Mouse (Mus musculus) midbrain, embryonic 13.5 days (tissue): Measurements from ENCODE around the gene Apol11b. TPM values are rescaled to one million over a fixed set of nuclear protein-coding genes. Genes with fewer than 3 reads are reported as not detected.
A peak's percentile ranks its signal among the peaks of the same experiment; 100 is the strongest.
"Not testable (repeated sequence)": the region's sequence is repeated elsewhere in the genome, so short reads cannot be mapped to it uniquely, and the experiment has no call there.

Source experiments
- ATAC-seq: fragments of 200-750 bp; cut with Nextera tagmentation; 2 replicates; pipeline ENCODE4 v1.8.0; 2017; ENCODE audit warnings: mild to moderate bottlenecking, moderate TSS enrichment, moderate library complexity
- H3K27ac ChIP-seq: fragments of 300-500 bp; sonication (generic); 2 replicates; pipeline ENCODE4 v1.5.1; 2015; ENCODE audit warnings: inconsistent platforms, mild to moderate bottlenecking, moderate library complexity
- H3K27me3 ChIP-seq: fragments of 300-500 bp; sonication (generic); 2 replicates; pipeline ENCODE4 v1.6.1; 2015; ENCODE audit warnings: mild to moderate bottlenecking, inconsistent platforms
- H3K36me3 ChIP-seq: fragments of 300-500 bp; sonication (generic); 2 replicates; pipeline ENCODE4 v1.6.1; 2015; ENCODE audit warnings: mild to moderate bottlenecking, inconsistent platforms
- H3K4me1 ChIP-seq: fragments of 300-500 bp; sonication (generic); replicated peaks from 2 replicates; pipeline ENCODE4 v1.6.1; 2015; ENCODE audit warnings: inconsistent platforms
- H3K4me2 ChIP-seq: fragments of 300-500 bp; sonication (generic); replicated peaks from 2 replicates; pipeline ENCODE4 v1.6.1; 2015; ENCODE audit warnings: moderate library complexity, mild to moderate bottlenecking, inconsistent platforms
- H3K4me3 ChIP-seq: fragments of 300-500 bp; sonication (generic); replicated peaks from 2 replicates; pipeline ENCODE4 v1.5.1; 2015; ENCODE audit warnings: mild to moderate bottlenecking, inconsistent platforms
- H3K9ac ChIP-seq: fragments of 300-500 bp; sonication (generic); replicated peaks from 2 replicates; pipeline ENCODE4 v1.6.1; 2015; ENCODE audit warnings: mild to moderate bottlenecking, inconsistent platforms
- H3K9me3 ChIP-seq: fragments of 300-500 bp; sonication (generic); 2 replicates; pipeline ENCODE4 v1.6.1; 2016; ENCODE audit warnings: mild to moderate bottlenecking, inconsistent platforms
- WGBS: fragments of 180-500 bp; shearing (Covaris S2); methylation state at CpG from one replicate; pipeline ENCODE4 v1.1.7; 2015; 5-methylcytosine and 5-hydroxymethylcytosine counted together
- polyA plus RNA-seq: library from polyadenylated mRNA; unstranded; fragments of >200 nt; fragmentation: Nextera tagmentation; extraction: Ambion mirVana; gene quantifications from 2 replicates; pipeline ENCODE4 v1.2.1, GENCODE M21; 2015

Apol11b gene
- polyA plus RNA-seq = 0.10 TPM in 1 of 2 replicates, not detected in the other

DNA sequence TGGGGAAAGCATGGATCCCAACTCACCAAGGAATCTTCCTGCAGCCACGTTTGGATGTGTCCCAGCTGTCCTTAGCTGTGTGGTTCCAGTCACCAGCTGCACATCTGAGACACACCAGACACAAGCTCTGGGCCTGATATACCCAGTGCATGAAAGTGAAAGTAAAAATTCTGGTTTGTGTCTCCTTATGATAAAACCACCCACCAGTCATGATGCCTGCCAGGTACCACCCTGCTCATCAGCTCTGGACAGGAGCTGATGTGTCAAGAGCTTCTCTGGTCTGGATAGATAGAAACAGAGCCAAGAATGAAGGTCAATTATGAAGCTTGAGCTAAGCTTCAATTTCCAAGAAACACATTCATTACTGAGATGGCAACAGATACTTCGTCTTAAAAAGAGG is at the start of gene Apol11b:
Gene Apol11b (minus strand): TSS at position 111 of the 400 bp plus-strand sequence.
- H3K36me3 ChIP-seq, H3K4me1 ChIP-seq, H3K9me3 ChIP-seq, H3K27me3 ChIP-seq, H3K27ac ChIP-seq, H3K9ac ChIP-seq, H3K4me3 ChIP-seq, ATAC-seq, H3K4me2 ChIP-seq: not testable (repeated sequence)
- WGBS = 74% methylated on average over 2 of the region's 2 CpGs

DNA sequence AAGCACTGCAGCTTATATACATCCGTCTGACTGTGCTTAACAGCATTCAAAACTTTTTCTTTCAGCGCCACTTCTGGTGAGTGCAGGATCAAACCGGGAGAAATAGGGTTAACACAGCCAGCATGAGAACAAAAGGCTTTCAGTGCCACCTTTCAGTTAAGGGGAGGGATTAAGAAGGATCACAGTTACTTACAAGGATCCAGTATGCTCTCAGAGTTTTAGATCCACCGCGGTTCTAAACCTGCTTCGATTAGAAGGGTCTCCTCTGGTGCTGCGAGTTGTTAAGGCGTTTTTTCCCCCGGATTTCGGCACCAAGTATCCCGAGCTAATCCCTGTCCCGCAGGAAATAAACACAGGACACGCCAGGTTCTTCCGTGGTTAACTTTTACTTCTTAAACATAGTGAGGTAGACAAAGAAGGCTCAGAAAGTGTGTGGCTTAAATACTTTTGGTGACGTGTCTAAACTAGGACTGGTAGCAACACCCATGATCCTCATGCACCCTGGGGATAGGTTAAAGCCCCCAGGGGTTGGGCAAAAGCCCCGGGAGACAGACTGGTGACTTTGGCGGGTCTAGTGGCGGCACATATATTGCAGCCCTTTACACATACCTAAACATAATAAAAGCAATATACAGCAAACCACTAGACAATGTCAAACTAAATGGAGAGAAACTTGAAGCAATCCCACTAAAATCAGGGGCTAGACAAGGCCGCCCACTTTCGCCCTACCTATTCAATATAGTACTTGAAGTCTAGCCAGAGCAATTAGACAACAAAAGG is 48.6 kb upstream of the Apol11b start:
- 6% methylated on average over 20 of the region's 20 CpGs for WGBS
- Histone ChIP-seq H3K4me3 (peak overlapping the region; percentile 30), H3K4me2 (peak overlapping the region; percentile 51)
- ATAC-seq, H3K9ac ChIP-seq, H3K4me1 ChIP-seq, H3K9me3 ChIP-seq, H3K27ac ChIP-seq, H3K36me3 ChIP-seq, H3K27me3 ChIP-seq: not testable (repeated sequence)

DNA sequence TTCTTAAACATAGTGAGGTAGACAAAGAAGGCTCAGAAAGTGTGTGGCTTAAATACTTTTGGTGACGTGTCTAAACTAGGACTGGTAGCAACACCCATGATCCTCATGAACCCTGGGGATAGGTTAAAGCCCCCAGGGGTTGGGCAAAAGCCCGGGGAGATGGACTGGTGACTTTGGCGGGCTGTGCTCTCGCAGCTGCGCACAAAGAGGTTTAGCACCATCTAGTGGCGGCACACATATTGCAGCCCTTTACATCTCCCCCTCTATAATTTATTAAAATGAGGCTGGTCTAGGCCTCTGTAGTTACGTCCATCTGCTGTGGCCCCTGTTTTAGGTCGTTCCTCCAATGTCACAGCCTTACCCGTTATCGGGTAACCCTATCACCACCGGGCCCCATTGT is 40.9 kb upstream of the Apol11b start:
- not testable (repeated sequence) for H3K4me3 ChIP-seq, H3K9ac ChIP-seq, H3K27ac ChIP-seq, H3K36me3 ChIP-seq, H3K4me2 ChIP-seq, H3K27me3 ChIP-seq, H3K9me3 ChIP-seq, ATAC-seq, H3K4me1 ChIP-seq
- 22% methylated on average over 11 of the region's 11 CpGs for WGBS

DNA sequence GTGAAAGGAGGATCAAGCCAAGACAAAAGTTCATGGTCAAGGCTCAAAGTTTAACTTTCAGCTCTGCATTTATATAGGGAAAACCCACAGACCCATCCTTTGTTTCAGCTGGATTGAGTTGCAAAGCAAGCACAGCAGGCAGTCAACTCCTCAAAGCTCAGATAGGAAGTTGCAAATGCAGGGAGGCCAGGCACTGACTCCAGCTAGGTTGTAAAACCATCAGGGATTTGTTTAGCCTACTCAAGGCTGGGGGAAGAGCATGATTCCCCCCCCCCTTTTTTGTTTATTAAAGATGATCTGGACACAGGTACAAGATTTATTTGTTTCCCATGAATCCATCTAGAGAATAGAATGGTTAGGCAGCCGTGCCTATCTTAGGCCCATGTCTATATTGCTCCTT is 31.0 kb upstream of the Apol11b start:
- H3K27ac ChIP-seq, H3K27me3 ChIP-seq, H3K4me1 ChIP-seq, H3K9me3 ChIP-seq, H3K4me2 ChIP-seq, H3K36me3 ChIP-seq, H3K9ac ChIP-seq, H3K4me3 ChIP-seq, ATAC-seq: not testable (repeated sequence)
- WGBS = 67% methylated on average over 1 of the region's 1 CpGs

- H3K9me3 ChIP-seq, H3K9ac ChIP-seq, H3K36me3 ChIP-seq, H3K27ac ChIP-seq, H3K27me3 ChIP-seq, H3K4me3 ChIP-seq, ATAC-seq, H3K4me1 ChIP-seq, H3K4me2 ChIP-seq: not testable (repeated sequence)
- WGBS = 89% methylated on average over 2 of the region's 2 CpGs
Observed at GRCm38 (mm10) chr15:77661841-77662240, 18.8 kb upstream of the Apol11b start.

- not testable (repeated sequence) for H3K4me2 ChIP-seq, H3K9ac ChIP-seq, H3K27me3 ChIP-seq, H3K36me3 ChIP-seq, H3K4me3 ChIP-seq, H3K4me1 ChIP-seq, H3K27ac ChIP-seq, H3K9me3 ChIP-seq, ATAC-seq
- 74% methylated on average over 1 of the region's 1 CpGs for WGBS
Observed at GRCm38 (mm10) chr15:77659773-77660172, 16.7 kb upstream of the Apol11b start.

GRCm38 (mm10) chr15:77651143-77651542 is 8.1 kb upstream of the Apol11b start:
- H3K9ac ChIP-seq, ATAC-seq: not testable (repeated sequence)

GRCm38 (mm10) chr15:77629822-77630221 is 13.3 kb downstream of the Apol11b start:
- H3K9ac ChIP-seq, H3K4me2 ChIP-seq, H3K4me1 ChIP-seq, ATAC-seq, H3K27ac ChIP-seq, H3K27me3 ChIP-seq, H3K9me3 ChIP-seq, H3K4me3 ChIP-seq, H3K36me3 ChIP-seq: not testable (repeated sequence)
- WGBS = 76% methylated on average over 3 of the region's 3 CpGs

More at GRCm38 (mm10) chr15:77651143-77651542, 8.1 kb upstream of the Apol11b start:
- not testable (repeated sequence) for H3K36me3 ChIP-seq, H3K9me3 ChIP-seq, H3K27me3 ChIP-seq, H3K27ac ChIP-seq, H3K4me1 ChIP-seq, H3K4me2 ChIP-seq, H3K4me3 ChIP-seq

GRCm38 (mm10) chr15:77628647-77629046 is 14.4 kb downstream of the Apol11b start:
- H3K4me3 ChIP-seq, H3K9me3 ChIP-seq, H3K4me2 ChIP-seq, ATAC-seq, H3K27ac ChIP-seq, H3K36me3 ChIP-seq, H3K27me3 ChIP-seq, H3K9ac ChIP-seq, H3K4me1 ChIP-seq: not testable (repeated sequence)
- WGBS = 58% methylated on average over 9 of the region's 9 CpGs

DNA sequence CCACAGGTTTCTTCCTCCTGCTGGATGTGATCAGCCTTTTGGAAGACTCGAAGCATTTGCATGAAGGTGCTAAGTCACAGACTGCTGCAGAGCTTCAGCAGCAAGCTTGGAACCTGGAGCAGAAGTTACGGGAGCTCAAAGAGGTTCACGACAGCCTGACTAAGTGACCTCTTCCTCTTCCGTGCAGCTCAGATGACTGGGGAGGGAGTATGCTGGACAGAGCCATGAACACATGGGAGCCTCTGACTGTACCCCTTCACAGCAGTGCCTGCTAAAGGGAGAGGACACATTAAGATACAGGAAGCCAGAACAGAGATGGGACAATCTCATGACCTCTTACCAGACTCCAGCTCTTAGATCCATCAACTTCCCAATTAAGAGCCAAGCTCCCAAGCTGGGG is 16.6 kb downstream of the Apol11b start:
- not testable (repeated sequence) for H3K4me2 ChIP-seq, H3K4me1 ChIP-seq, H3K9ac ChIP-seq, H3K27ac ChIP-seq, H3K4me3 ChIP-seq, H3K27me3 ChIP-seq, H3K36me3 ChIP-seq, H3K9me3 ChIP-seq, ATAC-seq
- WGBS = 89% methylated on average over 4 of the region's 4 CpGs

- Histone ChIP-seq H3K36me3 (no peaks in the 10 kb centered on the region), H3K9ac (no peak overlapping the region), H3K4me3 (no peak overlapping the region), H3K4me1 (no peaks in the 10 kb centered on the region), H3K27me3 (no peaks in the 10 kb centered on the region), H3K27ac (no peak overlapping the region), H3K4me2 (no peak overlapping the region), H3K9me3 (no peaks in the 10 kb centered on the region)
- ATAC-seq = no peak
- 87% methylated on average over 1 of the region's 1 CpGs for WGBS
Observed at GRCm38 (mm10) chr15:77624710-77625109, 18.4 kb downstream of the Apol11b start.

GRCm38 (mm10) chr15:77606069-77606468 is 37.0 kb downstream of the Apol11b start:
- no peak overlapping the region for H3K4me3 ChIP-seq
- no peak overlapping the region for H3K27ac ChIP-seq
- H3K4me1 ChIP-seq = no peaks in the 10 kb centered on the region
- H3K27me3 ChIP-seq = no peaks in the 10 kb centered on the region
- no peak for ATAC-seq
- no peaks in the 10 kb centered on the region for H3K36me3 ChIP-seq
- 98% methylated on average over 3 of the region's 3 CpGs for WGBS
- H3K4me2 ChIP-seq = no peak overlapping the region
- no peak overlapping the region for H3K9ac ChIP-seq
- H3K9me3 ChIP-seq = no peaks in the 10 kb centered on the region

- 86% methylated on average over 1 of the region's 1 CpGs for WGBS
- no peak for ATAC-seq
Observed at GRCm38 (mm10) chr15:77598958-77599357, 44.1 kb downstream of the Apol11b start, which contains the start of gene Gm36245. TSS of gene Gm36245 (plus strand) at chr15:77599258.

More at GRCm38 (mm10) chr15:77598958-77599357, 44.1 kb downstream of the Apol11b start, which contains the start of gene Gm36245:
- Histone ChIP-seq H3K4me1 (no peaks in the 10 kb centered on the region), H3K4me3 (no peak within 1 kb of the TSS), H3K36me3 (no peaks in the 10 kb centered on the region), H3K9me3 (no peaks in the 10 kb centered on the region), H3K4me2 (no peak within 1 kb of the TSS), H3K27ac (no peak within 1 kb of the TSS), H3K27me3 (no peaks in the 10 kb centered on the region), H3K9ac (no peak within 1 kb of the TSS)
